Mouse (Mus musculus): ENCODE data around the gene Snorc. TPM values are rescaled to one million over a fixed set of nuclear protein-coding genes. Genes with fewer than 3 reads are reported as not detected.
"Not testable (repeated sequence)": the region's sequence is repeated elsewhere in the genome, so short reads cannot be mapped to it uniquely, and the experiment has no call there.

Snorc gene
- not detected in 2 replicates for total RNA-seq (2014; fragmentation: Nextera tagmentation)
- total RNA-seq (2017), result not detected in 2 replicates

DNA sequence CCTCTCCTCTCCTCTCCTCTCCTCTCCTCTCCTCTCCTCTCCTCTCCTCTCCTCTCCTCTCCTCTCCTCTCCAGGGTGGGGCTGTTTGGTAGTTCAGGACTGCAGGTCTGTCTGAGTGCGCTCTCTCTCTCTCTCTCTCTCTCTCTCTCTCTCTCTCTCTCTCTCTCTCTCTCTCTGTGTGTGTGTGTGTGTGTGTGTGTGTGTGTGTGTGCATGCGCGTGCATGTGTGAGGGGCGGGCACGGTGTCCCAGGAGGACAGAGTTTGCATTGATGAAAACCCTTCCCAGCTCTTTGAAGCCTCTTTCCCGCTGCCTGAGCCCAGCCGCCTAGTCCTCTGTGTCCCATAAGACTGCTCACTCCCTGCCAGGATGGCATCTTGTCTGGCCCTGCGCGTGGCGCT lies at the start of gene Snorc:
Gene Snorc (plus strand): TSS at position 301 of the 400 bp plus-strand sequence.
- not testable (repeated sequence) for ATAC-seq (replicated peaks; ENCODE audit: low FRiP score, low TSS enrichment, poor library complexity, severe bottlenecking)

DNA sequence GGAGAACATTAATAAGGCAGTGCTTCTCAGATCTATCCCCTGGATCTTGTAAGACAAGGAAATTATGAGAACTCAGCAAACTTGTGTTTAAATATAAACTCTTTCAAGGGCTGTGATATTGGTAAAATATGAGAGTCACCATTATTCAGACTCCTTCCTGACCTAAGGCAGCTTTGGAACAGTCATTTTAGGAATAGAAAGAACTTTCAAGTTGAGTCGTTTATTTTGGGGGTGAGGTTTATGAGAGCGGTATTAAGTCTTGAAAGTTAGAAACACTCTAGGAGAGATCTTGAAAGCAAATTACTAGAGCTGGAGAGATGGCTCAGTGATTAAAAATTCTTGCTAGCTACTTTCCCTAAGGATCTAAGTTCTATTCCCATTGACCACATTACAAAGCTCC lies 34.9 kb upstream of the Snorc start:
- no peak for ATAC-seq (replicated peaks; ENCODE audit: low FRiP score, low TSS enrichment, poor library complexity, severe bottlenecking)

DNA sequence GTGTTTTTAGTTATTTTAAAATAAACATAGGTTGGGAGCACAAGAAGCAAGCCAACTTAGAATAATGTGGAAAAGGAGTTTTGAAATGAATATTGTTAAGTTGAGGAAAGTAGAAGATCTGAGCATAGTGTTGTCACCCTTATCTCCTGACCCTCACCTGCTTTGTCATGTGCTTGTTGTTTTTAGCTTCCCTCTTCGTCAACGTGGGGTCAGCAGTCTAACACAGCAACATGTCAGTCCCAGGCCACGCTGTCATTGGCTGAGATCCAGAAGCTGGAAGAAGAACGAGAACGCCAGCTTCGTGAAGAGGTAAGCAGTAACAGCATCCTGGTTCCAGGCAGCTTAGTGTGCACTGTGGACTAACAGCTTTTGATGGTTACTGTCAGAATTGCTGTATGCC lies 33.5 kb upstream of the Snorc start:
- ATAC-seq (replicated peaks; ENCODE audit: low FRiP score, low TSS enrichment, poor library complexity, severe bottlenecking), result no peak

DNA sequence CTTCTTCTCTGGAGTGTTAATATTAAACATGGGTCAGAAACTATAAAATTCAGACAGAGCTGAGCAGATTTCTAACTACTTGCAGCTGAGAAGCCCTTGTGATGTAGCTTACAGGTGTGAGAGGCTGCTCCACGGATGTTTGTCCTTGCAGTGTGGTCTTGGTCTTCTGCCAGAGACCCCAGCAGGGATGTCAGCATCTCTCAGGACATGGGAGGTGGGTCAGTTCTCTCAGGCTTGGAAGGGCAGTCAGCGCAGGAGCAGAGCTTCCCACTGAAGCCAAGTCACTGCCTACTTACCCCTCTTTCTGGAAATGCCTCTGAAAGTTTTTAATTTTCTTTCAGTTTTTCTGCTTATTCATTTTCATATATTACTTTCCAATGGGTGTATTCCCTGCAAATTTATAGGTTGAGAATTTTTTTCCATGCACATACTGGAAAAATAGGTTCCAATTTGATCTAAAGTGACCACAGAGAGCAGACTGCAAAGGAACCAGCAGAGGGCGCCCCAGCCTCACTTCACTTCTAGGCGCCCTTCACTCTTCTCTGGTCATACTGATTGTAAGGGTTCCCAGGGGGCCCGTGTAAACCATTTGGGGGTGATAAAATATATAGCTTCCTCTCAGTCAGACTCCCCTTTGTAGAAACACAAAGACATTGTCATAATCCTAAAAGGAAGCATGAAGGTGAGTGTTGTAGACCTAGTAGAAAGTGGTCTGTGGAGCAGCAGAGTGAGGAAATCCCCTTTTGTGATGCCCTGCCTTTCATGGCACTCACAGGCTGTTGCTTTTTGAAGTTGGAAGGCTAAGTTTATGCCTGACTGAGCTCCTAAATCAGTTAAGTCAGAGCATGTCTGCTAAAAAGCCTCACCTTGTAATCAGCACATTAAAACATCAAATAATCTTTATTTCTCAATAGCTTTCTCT lies 22.6 kb upstream of the Snorc start:
- peak; percentile 70; the same call in 1 of the 2 replicates for ATAC-seq (replicated peaks; ENCODE audit: low FRiP score, low TSS enrichment, poor library complexity, severe bottlenecking)

DNA sequence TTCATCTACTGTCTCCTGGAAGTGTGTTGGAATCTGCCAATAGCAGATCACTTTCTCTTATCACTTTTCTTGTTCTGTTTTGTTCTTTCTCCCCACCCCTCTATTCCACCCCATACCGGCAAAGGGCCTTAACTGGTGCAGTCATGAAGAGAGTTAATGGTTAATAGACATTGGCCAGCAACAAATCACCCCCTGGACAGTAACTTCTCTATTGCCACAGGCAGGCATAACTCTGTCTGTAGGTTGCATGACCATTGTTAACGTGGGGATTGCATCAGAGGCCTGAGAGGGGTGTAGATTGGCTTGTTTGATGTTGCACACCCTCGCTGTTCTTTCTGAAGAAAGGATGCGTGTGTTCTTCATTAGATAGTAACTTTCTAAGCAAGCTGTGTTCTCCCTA lies 20.6 kb upstream of the Snorc start:
- ATAC-seq (replicated peaks; ENCODE audit: low FRiP score, low TSS enrichment, poor library complexity, severe bottlenecking), result no peak

DNA sequence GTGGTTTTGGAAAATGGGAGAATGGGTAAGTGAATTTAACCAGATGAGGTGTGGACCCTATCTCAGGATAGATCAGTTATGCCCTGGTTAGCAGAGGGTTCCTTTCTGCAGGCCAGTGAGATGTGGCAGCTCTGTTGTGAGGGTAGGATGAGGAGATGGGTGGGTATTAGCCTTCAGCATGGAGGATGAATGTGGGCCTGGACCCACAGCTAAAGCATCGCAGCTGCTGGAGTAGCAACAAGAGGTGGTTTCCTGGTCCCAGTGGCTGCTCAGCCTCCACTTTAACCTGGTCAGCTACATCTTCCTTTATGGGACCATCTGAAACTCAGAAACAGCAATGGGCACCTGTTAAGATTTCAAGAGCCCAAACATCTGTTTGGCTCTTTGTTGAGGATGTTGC lies 13.6 kb upstream of the Snorc start:
- ATAC-seq (replicated peaks; ENCODE audit: low FRiP score, low TSS enrichment, poor library complexity, severe bottlenecking), result no peak

DNA sequence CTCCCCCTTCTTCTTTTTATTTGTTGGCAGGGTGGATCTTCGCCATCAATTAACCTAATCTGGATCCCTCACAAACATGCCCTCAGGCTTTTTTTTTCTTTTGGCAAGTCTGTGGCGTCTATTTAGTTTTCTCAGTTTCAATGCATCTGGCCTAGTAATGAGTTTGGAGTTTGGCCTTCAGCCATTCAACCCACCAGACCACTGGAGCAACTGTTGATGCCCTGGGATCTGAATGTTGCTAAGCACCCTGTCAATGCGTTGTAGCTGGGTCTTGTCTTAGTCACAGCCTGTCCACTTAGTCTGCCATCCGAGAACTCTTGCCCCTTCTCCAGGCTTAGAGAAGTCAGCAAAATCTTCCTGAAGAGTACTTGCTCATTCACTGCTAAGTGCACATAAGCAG lies 12.0 kb upstream of the Snorc start:
- no peak for ATAC-seq (replicated peaks; ENCODE audit: low FRiP score, low TSS enrichment, poor library complexity, severe bottlenecking)

DNA sequence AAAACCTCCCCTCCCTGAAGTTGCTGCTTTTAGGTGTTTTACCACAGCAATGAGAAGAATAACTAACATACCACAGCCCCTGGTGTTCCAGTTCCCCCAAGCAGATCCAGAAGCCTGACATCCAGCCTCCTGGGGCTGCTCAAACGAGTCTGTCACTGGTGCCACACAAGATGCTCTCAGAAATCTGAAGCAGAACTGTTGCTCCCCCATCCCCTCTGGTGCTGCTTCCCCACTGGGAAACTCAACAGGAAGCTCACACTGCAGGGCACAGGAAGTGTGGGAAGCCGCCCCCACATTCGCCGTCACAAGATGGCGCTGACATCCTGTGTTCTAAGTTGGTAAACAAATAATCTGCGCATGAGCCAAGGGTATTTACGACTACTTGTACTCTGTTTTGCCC lies 10.2 kb upstream of the Snorc start:
- ATAC-seq (replicated peaks; ENCODE audit: low FRiP score, low TSS enrichment, poor library complexity, severe bottlenecking), result not testable (repeated sequence)

DNA sequence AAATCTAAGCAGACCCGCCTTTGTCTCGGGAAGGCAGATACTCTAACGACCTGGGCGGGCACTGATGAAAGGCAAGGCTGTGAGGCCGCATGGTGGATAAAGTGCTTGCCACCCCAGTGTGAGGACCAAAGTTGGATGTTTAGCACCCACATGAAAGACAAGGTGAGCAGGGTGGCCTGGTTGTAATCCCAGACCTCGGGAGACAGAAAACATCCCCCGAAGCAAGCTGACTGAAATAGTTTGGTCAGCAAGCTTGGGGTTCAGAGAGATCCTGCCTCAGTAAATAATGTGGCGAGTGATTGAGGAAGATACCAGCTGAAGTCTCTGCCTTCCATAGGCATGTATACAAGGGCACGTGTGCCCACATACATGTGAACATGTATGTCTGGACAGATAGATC lies 2.6 kb upstream of the Snorc start:
- ATAC-seq (replicated peaks; ENCODE audit: low FRiP score, low TSS enrichment, poor library complexity, severe bottlenecking), result 0 out of 2 replicates have a peak, but pooled peaks have one; percentile 37

GRCm38 (mm10) chr1:87468321-87468720 lies 1.8 kb upstream of the Snorc start:
- ATAC-seq (replicated peaks; ENCODE audit: low FRiP score, low TSS enrichment, poor library complexity, severe bottlenecking), result no peak

DNA sequence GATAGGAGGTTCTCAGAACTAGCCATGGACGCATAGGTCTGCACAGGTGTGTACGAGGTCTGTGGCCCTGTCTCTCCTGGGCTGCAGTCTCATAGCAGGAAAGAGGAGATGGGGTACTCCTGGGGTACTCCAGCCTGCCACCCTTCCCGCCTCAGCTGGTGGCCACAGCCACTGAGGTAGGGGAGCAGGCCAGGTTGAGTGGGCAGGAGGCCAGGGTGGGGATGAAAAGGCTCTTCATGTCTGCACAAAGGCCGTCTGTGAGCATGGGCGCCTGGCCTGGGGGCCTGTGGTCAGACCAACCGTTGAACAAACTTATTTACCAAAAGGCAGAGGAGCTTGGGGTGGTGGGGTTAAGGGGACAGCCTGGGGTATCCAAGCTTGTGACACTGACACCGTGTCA lies 1.8 kb downstream of the Snorc start:
- no peak for ATAC-seq (replicated peaks; ENCODE audit: low FRiP score, low TSS enrichment, poor library complexity, severe bottlenecking)

DNA sequence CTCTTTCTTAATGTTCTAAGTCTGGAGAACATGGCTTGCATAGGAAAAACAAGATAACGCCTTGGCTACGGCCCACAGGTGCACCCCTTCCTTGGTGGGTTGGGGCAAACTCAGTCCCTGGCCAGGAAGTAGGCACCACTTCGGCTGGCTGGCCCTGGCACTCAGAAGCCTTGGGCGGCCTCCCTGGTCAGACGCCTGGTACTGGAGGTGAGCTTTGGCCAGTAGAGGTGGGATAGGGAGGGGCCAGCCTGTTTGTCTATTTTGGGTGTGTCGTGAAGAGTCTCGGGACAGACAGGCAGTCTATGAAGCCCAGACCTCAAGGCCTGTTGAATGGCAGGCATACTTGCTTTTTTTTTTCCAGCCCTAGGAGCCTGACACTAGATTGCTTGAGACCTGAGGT lies 2.5 kb downstream of the Snorc start:
- no peak for ATAC-seq (replicated peaks; ENCODE audit: low FRiP score, low TSS enrichment, poor library complexity, severe bottlenecking)

DNA sequence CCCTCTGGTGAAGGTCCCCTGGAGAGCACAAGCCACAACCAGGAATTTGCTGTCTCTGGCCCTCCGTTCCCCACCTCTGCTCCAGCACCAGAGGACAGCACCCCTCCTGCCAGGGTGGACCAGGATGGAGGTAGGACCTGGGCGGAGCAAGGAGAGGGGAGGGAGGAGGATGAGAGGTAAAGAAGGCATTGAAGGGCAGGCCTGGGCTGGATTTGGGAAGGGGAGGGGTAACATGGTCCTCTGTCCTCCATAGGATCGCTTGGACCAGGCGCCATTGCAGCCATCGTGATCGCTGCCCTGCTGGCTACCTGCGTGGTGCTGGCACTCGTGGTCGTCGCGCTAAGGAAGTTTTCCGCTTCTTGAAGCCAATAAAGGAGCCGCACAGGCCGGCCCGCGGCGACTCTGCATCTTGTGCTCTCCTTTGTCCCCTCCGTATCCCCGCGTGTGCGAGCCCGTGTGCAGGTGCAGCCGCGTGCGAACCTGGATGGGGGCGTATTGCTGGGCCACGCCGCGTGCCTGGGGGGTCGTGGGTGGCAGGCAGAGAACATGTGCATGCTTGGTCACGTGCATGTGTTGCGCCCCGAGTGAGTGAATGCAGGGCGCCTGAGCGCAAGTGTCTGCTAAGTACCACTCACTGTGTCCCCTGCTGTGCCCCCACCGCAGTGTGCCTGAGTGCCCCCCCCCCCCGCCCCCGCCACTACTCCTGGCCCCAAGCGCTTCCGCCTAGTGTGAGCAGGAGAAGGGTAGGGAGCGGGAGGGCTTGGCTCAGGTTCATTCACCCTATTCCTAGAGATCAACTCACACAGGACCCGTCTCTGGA lies 5.2 kb downstream of the Snorc start:
- no peak for ATAC-seq (replicated peaks; ENCODE audit: low FRiP score, low TSS enrichment, poor library complexity, severe bottlenecking)

DNA sequence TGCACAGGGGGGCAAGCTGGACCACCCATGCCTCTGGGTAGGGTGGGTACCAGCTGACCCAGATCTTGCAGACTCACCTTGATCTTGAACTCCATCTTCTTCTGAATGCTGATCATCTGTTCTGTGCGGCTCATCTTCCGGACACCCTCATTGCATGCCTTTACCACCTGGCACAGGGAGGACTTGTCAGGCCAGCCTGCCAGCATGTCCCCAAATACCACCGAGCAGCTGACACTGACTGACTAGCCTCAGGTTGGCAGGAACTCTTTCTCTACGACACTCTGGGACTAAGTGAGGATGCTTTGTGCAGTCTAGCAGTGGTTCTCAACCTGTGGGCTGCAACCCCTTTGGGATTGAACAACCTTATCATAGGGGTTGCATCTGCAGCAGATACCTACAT lies 12.5 kb downstream of the Snorc start:
- ATAC-seq (replicated peaks; ENCODE audit: low FRiP score, low TSS enrichment, poor library complexity, severe bottlenecking), result no peak

GRCm38 (mm10) chr1:87486386-87486785 lies 16.3 kb downstream of the Snorc start:
- ATAC-seq (replicated peaks; ENCODE audit: low FRiP score, low TSS enrichment, poor library complexity, severe bottlenecking), result no peak

DNA sequence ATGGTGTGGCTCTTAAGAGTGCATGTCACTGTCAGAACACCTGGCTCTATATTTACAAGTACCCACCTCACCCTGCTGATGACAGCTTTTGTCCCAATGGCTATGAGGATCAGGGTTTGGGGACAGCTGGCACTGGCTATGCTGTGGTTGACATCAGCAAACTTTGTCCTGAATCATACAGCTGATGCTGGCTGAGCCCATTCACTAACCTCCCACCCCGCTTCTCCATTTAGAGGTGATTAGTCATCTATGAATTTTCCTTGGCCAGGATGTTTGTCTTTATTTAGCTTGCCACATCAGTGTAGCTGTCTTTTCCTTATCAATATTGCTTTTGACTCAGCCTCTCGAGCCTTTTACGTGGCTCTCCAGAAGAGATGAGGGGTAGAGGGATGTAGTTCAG lies 22.2 kb downstream of the Snorc start:
- no peak for ATAC-seq (replicated peaks; ENCODE audit: low FRiP score, low TSS enrichment, poor library complexity, severe bottlenecking)

GRCm38 (mm10) chr1:87493542-87493941 lies 23.5 kb downstream of the Snorc start:
- no peak for ATAC-seq (replicated peaks; ENCODE audit: low FRiP score, low TSS enrichment, poor library complexity, severe bottlenecking)

GRCm38 (mm10) chr1:87505524-87505923 lies 35.5 kb downstream of the Snorc start:
- ATAC-seq (replicated peaks; ENCODE audit: low FRiP score, low TSS enrichment, poor library complexity, severe bottlenecking), result no peak

GRCm38 (mm10) chr1:87507857-87508256 lies 37.8 kb downstream of the Snorc start:
- ATAC-seq (replicated peaks; ENCODE audit: low FRiP score, low TSS enrichment, poor library complexity, severe bottlenecking), result no peak

All from megakaryocyte-erythroid progenitor cell, adult 5-6 weeks (primary cell).